ENCODE assay signal across 8 mouse cellular contexts in the genomic region with DNA sequence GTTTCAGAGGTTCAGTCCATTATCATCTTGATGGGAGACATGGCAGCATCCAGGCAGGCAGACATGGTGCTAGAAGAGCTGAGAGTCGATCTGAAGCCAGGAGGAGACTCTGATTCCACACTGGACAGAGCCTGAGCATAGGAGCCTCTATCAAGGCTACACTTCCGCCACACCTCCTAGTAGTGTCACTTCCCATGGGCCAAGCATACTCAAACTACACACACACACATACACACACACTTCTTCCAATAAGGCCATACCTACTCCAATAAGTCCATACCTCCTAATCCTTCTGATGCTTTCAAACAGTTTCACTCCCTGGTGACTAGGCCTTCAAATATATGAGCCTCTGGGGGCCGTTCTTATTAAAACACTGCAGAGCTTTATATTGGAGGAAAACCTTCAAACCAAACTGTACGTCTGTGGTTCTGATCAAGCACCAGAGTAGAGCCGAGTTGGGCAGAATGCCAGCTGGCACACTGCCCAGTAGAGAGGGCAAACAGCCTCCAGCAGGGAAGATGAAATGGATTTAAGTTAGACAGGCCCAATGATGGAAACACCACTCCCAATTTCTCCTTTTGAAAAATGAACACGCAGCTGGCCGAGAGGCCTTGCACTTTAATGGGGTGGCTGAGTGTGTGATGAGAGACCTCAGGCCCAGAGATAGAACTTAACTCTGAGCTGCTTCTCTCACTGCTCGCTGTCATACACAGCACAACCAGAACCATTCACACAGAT. TPM values are rescaled to one million over a fixed set of nuclear protein-coding genes. Genes with fewer than 3 reads are reported as not detected.
DNase-seq lines count a peak whose midpoint lies in the region; ATAC-seq and TF ChIP-seq lines count a peak whose summit lies in the region.

No protein-coding gene starts in this region.

- no peak overlapping the region for H3K4me2 ChIP-seq in forebrain, postnatal 0 days (ENCODE audit: low read depth)
- no peak overlapping the region for H3K4me2 ChIP-seq in hindbrain, postnatal 0 days (ENCODE audit: low read depth, low read length)
- no peak overlapping the region for H3K4me2 ChIP-seq in midbrain, embryonic 13.5 days (replicated peaks)

- peak; percentile 78 for DNase-seq in testis, postnatal 10 days (ENCODE audit: low spot score)
- DNase-seq in testis, postnatal 14 days (ENCODE audit: low spot score) = no peak
- peak; percentile 79 for DNase-seq in forebrain, postnatal 0 days
- peak; percentile 89 for DNase-seq in hindbrain, postnatal 0 days (ENCODE audit: low spot score)
- peak; percentile 60 to 65 for DNase-seq in layer of hippocampus, postnatal 14 days (ENCODE audit: low spot score in 2 of 2)
- DNase-seq in urinary bladder, postnatal 10 days (ENCODE audit: low spot score) = peak; percentile 20
- no peak for DNase-seq in c-Kit-positive CD71-positive TER-119-positive erythroid progenitor cells, embryonic 14.5 days (ENCODE audit: low spot score)

- H3K4me1 ChIP-seq in forebrain, postnatal 0 days (ENCODE audit: insufficient read depth) = 0 out of 2 replicates have a peak, but pooled peaks cover 4% of the 10 kb centered on the region
- peaks cover 10% of the 10 kb centered on the region; the same call in 1 of the 2 replicates for H3K4me1 ChIP-seq in hindbrain, postnatal 0 days (ENCODE audit: insufficient read depth, low read length)
- peaks cover 22% of the 10 kb centered on the region for H3K4me1 ChIP-seq in midbrain, embryonic 13.5 days (replicated peaks)

- no peaks in the 10 kb centered on the region for H3K36me3 ChIP-seq in forebrain, postnatal 0 days (ENCODE audit: insufficient read depth)
- H3K36me3 ChIP-seq in hindbrain, postnatal 0 days (ENCODE audit: insufficient read depth, low read length) = no peaks in the 10 kb centered on the region
- H3K36me3 ChIP-seq in midbrain, embryonic 13.5 days = no peaks in the 10 kb centered on the region

- TF ChIP-seq CTCF in forebrain, postnatal 0 days (IDR thresholded peaks at IDR 0.05; ENCODE audit: low read depth) = no peak
- TF ChIP-seq CTCF in hindbrain, postnatal 0 days (IDR thresholded peaks at IDR 0.05; ENCODE audit: low read depth) = no peak

- WGBS in forebrain, postnatal 0 days = 37% methylated on average over 8 of the region's 8 CpGs
- WGBS in hindbrain, postnatal 0 days = 34% methylated on average over 8 of the region's 8 CpGs
- 59% methylated on average over 8 of the region's 8 CpGs for WGBS in midbrain, embryonic 13.5 days

- H3K9ac ChIP-seq in forebrain, postnatal 0 days = no peak overlapping the region
- H3K9ac ChIP-seq in hindbrain, postnatal 0 days (replicated peaks; ENCODE audit: low read length) = no peak overlapping the region
- H3K9ac ChIP-seq in midbrain, embryonic 13.5 days (replicated peaks) = no peak overlapping the region

- ATAC-seq in forebrain, postnatal 0 days = peak; percentile 51
- ATAC-seq in hindbrain, postnatal 0 days = peak; percentile 67
- peak; percentile 71 for ATAC-seq in midbrain, embryonic 13.5 days

- no peak overlapping the region for H3K27ac ChIP-seq in forebrain, postnatal 0 days (ENCODE audit: low read depth, low read length)
- H3K27ac ChIP-seq in hindbrain, postnatal 0 days = no peak overlapping the region
- peak overlapping the region; percentile 20; the same call in 1 of the 2 replicates for H3K27ac ChIP-seq in midbrain, embryonic 13.5 days

- no peak overlapping the region for H3K4me3 ChIP-seq in forebrain, postnatal 0 days (ENCODE audit: low read depth, low read length)
- H3K4me3 ChIP-seq in hindbrain, postnatal 0 days (ENCODE audit: low read length) = no peak overlapping the region
- H3K4me3 ChIP-seq in midbrain, embryonic 13.5 days (replicated peaks) = no peak overlapping the region

- H3K27me3 ChIP-seq in forebrain, postnatal 0 days (ENCODE audit: insufficient read depth, low read length) = no peaks in the 10 kb centered on the region
- H3K27me3 ChIP-seq in hindbrain, postnatal 0 days (ENCODE audit: insufficient read depth, low read length) = no peaks in the 10 kb centered on the region
- no peaks in the 10 kb centered on the region for H3K27me3 ChIP-seq in midbrain, embryonic 13.5 days

- no peaks in the 10 kb centered on the region for H3K9me3 ChIP-seq in forebrain, postnatal 0 days (ENCODE audit: low read length)
- no peaks in the 10 kb centered on the region for H3K9me3 ChIP-seq in hindbrain, postnatal 0 days (ENCODE audit: low read length)
- H3K9me3 ChIP-seq in midbrain, embryonic 13.5 days = no peaks in the 10 kb centered on the region

RNA-seq across cellular contexts. Expression of gene Iyd, which starts 32.4 kb away (rescaled TPM):
- 0.81 and 1.2 TPM in 2 replicates for total RNA-seq in forebrain, postnatal 0 days (2014; rRNA removed)
- polyA plus RNA-seq in forebrain, postnatal 0 days (2015; fragmentation: Nextera tagmentation; extraction: Ambion mirVana) = 0.47 and 0.50 TPM in 2 replicates
- total RNA-seq in hindbrain, postnatal 0 days (2014; rRNA removed) = 0.32 and 0.47 TPM in 2 replicates
- polyA plus RNA-seq in hindbrain, postnatal 0 days (2015; fragmentation: Nextera tagmentation; extraction: Ambion mirVana) = 0.76 and 0.81 TPM in 2 replicates
- total RNA-seq in layer of hippocampus, postnatal 14 days (2021) = 10 to 100 TPM; 10.1 to 16.6 TPM
- polyA plus RNA-seq in midbrain, embryonic 13.5 days (2015; fragmentation: Nextera tagmentation; extraction: Ambion mirVana) = 0.44 TPM in 1 of 2 replicates, not detected in the other

Comparison
In these comparisons a context has a peak if more than half of its experiments do, and no peak if none do; other contexts are left out.
1. DNase-seq: peak in testis, postnatal 10 days (single experiment), forebrain, postnatal 0 days (single experiment), hindbrain, postnatal 0 days (single experiment), layer of hippocampus, postnatal 14 days (2 of 2) and urinary bladder, postnatal 10 days (single experiment); none in testis, postnatal 14 days (single experiment) and c-Kit-positive CD71-positive TER-119-positive erythroid progenitor cells, embryonic 14.5 days (single experiment).
2. Peak in every context shown above with its lines, with median percentiles within 50 percentile points of each other: ATAC-seq.